Mouse (Mus musculus) effector memory CD4-positive, alpha-beta T cell, adult 7 months (primary cell): ENCODE measurements around the gene Lmtk2. TPM values are rescaled to one million over a fixed set of nuclear protein-coding genes. Genes with fewer than 3 reads are reported as not detected.

Experiments used
- polyA plus RNA-seq: library from polyadenylated mRNA; unstranded; fragments of 100-300 nt; shearing (Covaris generic); gene quantifications from one replicate; pipeline ENCODE4 v1.2.1, GENCODE M21; 2017

Lmtk2 gene
- 13.6 TPM for polyA plus RNA-seq

DNA sequence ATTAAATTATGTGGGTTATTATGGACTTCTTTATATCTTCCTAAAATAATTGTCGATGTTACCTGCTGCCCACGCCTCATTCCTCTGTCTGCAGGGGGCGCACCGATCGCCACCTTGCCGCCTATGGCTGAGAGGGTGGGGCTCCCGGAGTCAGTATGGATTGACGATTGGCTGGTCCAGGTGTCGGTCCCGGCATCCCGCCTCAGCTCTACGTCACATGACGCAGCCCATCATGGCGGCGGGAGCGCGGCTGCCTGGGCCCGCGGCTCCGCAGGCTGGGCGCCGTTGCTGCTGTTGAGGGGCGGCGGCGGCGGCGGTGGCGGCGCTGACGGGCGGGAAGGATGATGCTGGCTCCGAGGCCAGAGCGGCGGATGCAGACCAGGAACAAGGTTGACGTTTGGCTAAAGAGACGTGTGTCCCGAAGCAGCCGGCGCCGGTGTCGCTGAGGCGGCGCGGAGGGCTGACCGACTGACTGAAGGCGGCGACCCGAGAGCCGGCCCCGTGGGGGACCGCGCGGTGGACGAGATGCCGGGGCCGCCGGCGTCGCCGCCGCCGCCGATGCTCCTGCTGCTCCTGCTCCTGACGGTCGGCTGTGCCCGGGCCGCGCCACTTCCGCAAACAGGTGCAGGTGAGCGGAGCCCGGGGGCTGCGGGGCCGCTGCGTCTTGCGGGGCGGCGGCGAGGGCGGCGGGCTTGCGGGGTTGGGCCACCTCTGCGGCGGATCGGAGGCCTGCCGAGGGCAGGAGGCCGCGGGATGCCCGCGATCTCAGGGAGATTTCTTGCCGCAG, at the start of gene Lmtk2:
Gene Lmtk2 (plus strand): TSS at position 288 of the 787 bp plus-strand sequence.

GRCm38 (mm10) chr5:144189950-144190583, 89.8 kb downstream of the Lmtk2 start, which contains the start of gene Bhlha15:
TSS of gene Bhlha15 (plus strand) at chr5:144190286.

DNA sequence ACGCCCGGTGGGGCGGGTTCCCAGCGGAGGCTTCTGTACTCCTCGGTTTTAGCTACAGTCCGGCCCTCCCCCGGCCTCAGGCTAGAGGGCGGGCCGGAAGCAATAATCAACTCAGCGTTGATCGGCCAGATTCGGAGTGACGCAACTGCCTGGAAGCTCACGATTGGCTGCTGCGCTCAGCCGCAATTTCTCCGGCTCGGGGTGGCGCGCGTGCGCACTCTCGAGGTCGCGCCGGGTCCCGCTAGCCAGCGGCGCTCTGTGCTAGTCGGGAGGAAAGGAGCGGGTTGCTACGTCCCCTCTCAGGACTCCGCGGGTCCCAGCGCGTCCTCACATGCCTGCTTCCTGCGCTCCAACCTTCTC, 123.2 kb downstream of the Lmtk2 start, which contains the start of gene Tecpr1:
Gene Tecpr1 (minus strand): TSS at position 113 of the 360 bp plus-strand sequence.

Other genes starting within 250 kb of the Lmtk2 start
- gene Ankrd61, start 202.8 kb upstream of the Lmtk2 start, polyA plus RNA-seq = 0.23 TPM
- gene Aimp2, start 190.6 kb upstream of the Lmtk2 start, polyA plus RNA-seq = 35.7 TPM
- 23.3 TPM for gene Pms2, start 190.5 kb upstream of the Lmtk2 start, polyA plus RNA-seq
- gene Gm42421, start 172.3 kb upstream of the Lmtk2 start, polyA plus RNA-seq = not detected
- 0.62 TPM for gene Rsph10b, start 167.4 kb upstream of the Lmtk2 start, polyA plus RNA-seq
- gene Ccz1, start 85.6 kb upstream of the Lmtk2 start, polyA plus RNA-seq = 62.9 TPM
- gene Ocm, start 73.8 kb upstream of the Lmtk2 start, polyA plus RNA-seq = not detected
- gene Bhlha15, start 89.8 kb downstream of the Lmtk2 start, polyA plus RNA-seq = not detected
- 166 TPM for gene Tecpr1, start 123.2 kb downstream of the Lmtk2 start, polyA plus RNA-seq
- gene Bri3, start 144.0 kb downstream of the Lmtk2 start, polyA plus RNA-seq = 4.2 TPM